Mouse (Mus musculus): Measurements from ENCODE around the gene Hist1h1d. TPM values are rescaled to one million over a fixed set of nuclear protein-coding genes. Genes with fewer than 3 reads are reported as not detected.
"Not testable (repeated sequence)": the region's sequence is repeated elsewhere in the genome, so short reads cannot be mapped to it uniquely, and the experiment has no call there.

Hist1h1d gene
- total RNA-seq, 2 experiments from 2014 or later, result 4.3 to 6.0 TPM

GRCm38 (mm10) chr13:23530181-23530900 lies 22.7 kb upstream of the Hist1h1d start:
- DNase-seq, result peak; percentile 66 to 76

GRCm38 (mm10) chr13:23530901-23531875 lies 21.9 kb upstream of the Hist1h1d start, which contains the start of gene Hist1h4h:
Gene Hist1h4h (plus strand): TSS chr13:23531050.
- peak; percentile 96 for DNase-seq

GRCm38 (mm10) chr13:23532262-23533075 lies 20.6 kb upstream of the Hist1h1d start:
- DNase-seq, result no peak

- DNase-seq, result peak; percentile 54 to 61
Observed at GRCm38 (mm10) chr13:23533560-23534367, 19.3 kb upstream of the Hist1h1d start, which contains the start of gene Hist1h2af. Gene Hist1h2af (plus strand): TSS chr13:23533906.

GRCm38 (mm10) chr13:23534368-23535131 lies 18.5 kb upstream of the Hist1h1d start:
- DNase-seq, result peak in 1 of 2 experiments; percentile 24

- DNase-seq, result peak; percentile 86 to 87
Observed at GRCm38 (mm10) chr13:23535137-23536075, 17.7 kb upstream of the Hist1h1d start, which contains the start of gene Hist1h3g. Gene Hist1h3g (plus strand): TSS chr13:23535422.

GRCm38 (mm10) chr13:23536076-23536822 lies 16.8 kb upstream of the Hist1h1d start:
- DNase-seq, result no peak

- no peak for DNase-seq
Observed at GRCm38 (mm10) chr13:23537006-23537710, 15.9 kb upstream of the Hist1h1d start.

- DNase-seq, result no peak
Observed at GRCm38 (mm10) chr13:23538249-23538648, 14.8 kb upstream of the Hist1h1d start.

- DNase-seq, result not testable (repeated sequence)
Observed at GRCm38 (mm10) chr13:23539821-23540220, 13.2 kb upstream of the Hist1h1d start.

- DNase-seq, result no peak
Observed at GRCm38 (mm10) chr13:23541497-23541896, 11.6 kb upstream of the Hist1h1d start.

- DNase-seq, result not testable (repeated sequence)
Observed at GRCm38 (mm10) chr13:23542225-23542980, 10.7 kb upstream of the Hist1h1d start.

GRCm38 (mm10) chr13:23542999-23543607 lies 10.0 kb upstream of the Hist1h1d start, which contains the start of gene Hist1h2bh:
Gene Hist1h2bh (minus strand): TSS chr13:23543392.
- peak; percentile 50 to 53 for DNase-seq

- DNase-seq, result peak; percentile 68 to 79
Observed at GRCm38 (mm10) chr13:23543965-23544786, 8.9 kb upstream of the Hist1h1d start, which contains the start of gene Hist1h3f. Gene Hist1h3f (plus strand): TSS chr13:23544052.

- not testable (repeated sequence) for DNase-seq
Observed at GRCm38 (mm10) chr13:23544787-23545120, 8.3 kb upstream of the Hist1h1d start.
